Mouse (Mus musculus) small intestine, adult 2 months (tissue): Measurements from ENCODE around the gene Ankrd52. TPM values are rescaled to one million over a fixed set of nuclear protein-coding genes. Genes with fewer than 3 reads are reported as not detected.
A peak's percentile ranks its signal among the peaks of the same experiment; 100 is the strongest.

ENCODE experiments used
- H3K27ac ChIP-seq: fragments of 200-500 bp; 2 replicates; pipeline ENCODE4 v1.5.1; 2012; ENCODE audit warnings: low read depth, low read length, control low read depth, inconsistent platforms; ENCODE audit not compliant: insufficient read depth
- H3K27me3 ChIP-seq: fragments of 200-500 bp; 2 replicates; pipeline ENCODE4 v1.6.1; 2012; ENCODE audit warnings: mild to moderate bottlenecking, moderate library complexity, low read length, inconsistent platforms; ENCODE audit not compliant: control insufficient read depth, insufficient read depth
- H3K36me3 ChIP-seq: fragments of 200-500 bp; 2 replicates; pipeline ENCODE4 v1.6.1; 2012; ENCODE audit warnings: mild to moderate bottlenecking, low read length, control low read depth, inconsistent platforms; ENCODE audit not compliant: control insufficient read depth, insufficient read depth
- H3K4me1 ChIP-seq: fragments of 200-500 bp; 2 replicates; pipeline ENCODE4 v1.6.1; 2012; ENCODE audit warnings: low read length, inconsistent platforms, mixed read lengths; ENCODE audit not compliant: control insufficient read depth, insufficient read depth, insufficient read length
- H3K4me3 ChIP-seq: fragments of 200-500 bp; 2 replicates; pipeline ENCODE4 v1.5.1; 2012; ENCODE audit warnings: low read depth, mild to moderate bottlenecking, control low read depth, inconsistent platforms, low read length, moderate library complexity
- CTCF ChIP-seq: fragments of 200-500 bp; IDR thresholded peaks from 2 replicates; pipeline ENCODE4 v1.5.1; 2012; ENCODE audit warnings: low read depth, mild to moderate bottlenecking, control low read depth, inconsistent platforms, low read length, moderate library complexity, mixed read lengths; ENCODE audit not compliant: insufficient replicate concordance, insufficient read length; ENCODE audit errors: extremely low read depth
- POLR2A ChIP-seq: fragments of 200-500 bp; IDR thresholded peaks from 2 replicates; pipeline ENCODE4 v1.6.1; 2012; ENCODE audit warnings: low read depth, mild to moderate bottlenecking, control low read depth, inconsistent platforms, low read length, moderate library complexity
- WGBS: fragments of 180-500 bp; shearing (Covaris S2); methylation state at CpG from one replicate; pipeline ENCODE4 v1.1.7; 2018; 5-methylcytosine and 5-hydroxymethylcytosine counted together
- polyA plus RNA-seq: library from polyadenylated mRNA; depleted of rRNA; stranded (reverse); fragments of >200 nt; gene quantifications from 2 replicates; pipeline ENCODE4 v1.2.3, GENCODE M21; 2012

Ankrd52 gene
- polyA plus RNA-seq, 1 experiment, result 22.1 TPM

DNA sequence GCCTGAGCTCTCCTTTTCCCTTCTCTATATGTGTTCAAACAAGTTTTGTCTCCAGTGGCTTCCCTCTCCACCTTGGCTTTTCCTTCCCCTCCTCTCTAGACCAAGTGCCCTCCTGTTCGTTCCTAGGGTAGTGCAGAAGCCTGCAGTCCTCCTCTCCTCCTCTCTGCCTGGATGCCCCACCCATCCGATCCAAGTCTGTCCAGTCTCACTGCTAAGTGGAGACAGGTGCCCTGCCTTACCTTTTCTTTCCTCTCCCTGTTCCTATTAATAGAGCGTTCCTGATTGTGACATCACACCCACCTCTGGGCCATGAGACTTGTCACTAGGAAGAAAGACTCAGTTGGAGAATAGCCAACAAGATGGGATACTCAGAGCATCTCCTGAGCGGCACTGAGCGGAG lies 37.9 kb downstream of the Ankrd52 start:
- Histone ChIP-seq H3K27ac (peak overlapping the region; percentile 76), H3K27me3 (no peaks in the 10 kb centered on the region), H3K4me1 (peaks cover 18% of the 10 kb centered on the region; the same call in 1 of the 2 replicates), H3K36me3 (peaks cover 21% of the 10 kb centered on the region), H3K4me3 (no peak overlapping the region)
- WGBS, result 49% methylated on average over 5 of the region's 5 CpGs
- TF ChIP-seq POLR2A, result no peak
- no peak for TF ChIP-seq CTCF

DNA sequence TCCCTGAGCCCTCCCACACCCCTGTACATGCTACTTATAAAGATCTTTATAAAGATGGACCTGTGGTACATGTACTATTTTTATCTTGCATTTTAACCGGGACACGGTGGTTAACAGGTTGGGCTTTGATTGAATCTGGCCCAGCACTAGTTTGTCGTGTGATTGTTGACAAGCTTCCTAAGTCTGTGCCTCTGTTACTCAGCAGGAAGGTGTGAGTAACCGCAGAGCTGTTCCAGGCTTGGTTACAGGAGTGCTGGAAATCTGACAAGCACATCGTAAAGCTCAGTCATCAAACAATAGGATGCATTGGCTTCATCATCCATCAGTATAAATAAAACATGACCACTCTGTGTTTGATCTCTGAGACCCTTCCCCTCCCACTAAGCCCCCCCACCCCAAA lies 45.5 kb downstream of the Ankrd52 start:
- WGBS, result 69% methylated on average over 5 of the region's 5 CpGs
- TF ChIP-seq POLR2A (no peak), CTCF (no peak)
- H3K4me3 ChIP-seq, result no peak overlapping the region
- H3K27ac ChIP-seq, result no peak overlapping the region
- H3K4me1 ChIP-seq, result no peaks in the 10 kb centered on the region
- H3K27me3 ChIP-seq, result no peaks in the 10 kb centered on the region
- H3K36me3 ChIP-seq, result peaks cover 39% of the 10 kb centered on the region

GRCm38 (mm10) chr10:128424604-128425003 lies 47.7 kb downstream of the Ankrd52 start:
- WGBS, result 40% methylated on average over 6 of the region's 7 CpGs
- no peaks in the 10 kb centered on the region for H3K27me3 ChIP-seq
- no peaks in the 10 kb centered on the region for H3K4me1 ChIP-seq
- peaks cover 47% of the 10 kb centered on the region for H3K36me3 ChIP-seq
- no peak overlapping the region for H3K4me3 ChIP-seq
- TF ChIP-seq CTCF (no peak), POLR2A (no peak)
- no peak overlapping the region for H3K27ac ChIP-seq

GRCm38 (mm10) chr10:128425260-128425659 lies 48.3 kb downstream of the Ankrd52 start:
- Histone ChIP-seq H3K27ac (no peak overlapping the region), H3K27me3 (no peaks in the 10 kb centered on the region), H3K4me1 (no peaks in the 10 kb centered on the region), H3K36me3 (peaks cover 48% of the 10 kb centered on the region), H3K4me3 (no peak overlapping the region)
- WGBS, result 89% methylated on average over 3 of the region's 3 CpGs
- TF ChIP-seq POLR2A (no peak), CTCF (no peak)

DNA sequence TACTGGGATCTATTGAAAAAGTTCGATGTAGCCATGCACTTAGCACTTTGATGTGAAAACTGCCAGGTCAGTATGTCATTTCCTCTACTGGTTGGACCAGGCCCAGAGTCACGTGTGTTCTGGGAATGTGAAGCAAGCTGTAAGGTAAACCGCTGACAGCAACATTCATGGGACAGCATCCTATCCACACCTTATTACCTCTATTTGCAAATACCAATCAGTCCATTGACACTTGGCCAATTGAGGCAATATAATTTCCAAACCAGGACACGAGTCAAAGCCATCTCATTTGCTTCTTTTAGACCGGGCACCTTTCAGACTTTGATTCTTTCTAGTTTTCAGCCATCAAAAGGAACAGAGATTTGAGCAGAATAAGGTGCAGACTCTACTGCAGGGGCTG lies 52.1 kb downstream of the Ankrd52 start:
- H3K36me3 ChIP-seq, result peaks cover 30% of the 10 kb centered on the region
- no peak overlapping the region for H3K4me3 ChIP-seq
- TF ChIP-seq CTCF (no peak), POLR2A (no peak)
- H3K4me1 ChIP-seq, result no peaks in the 10 kb centered on the region
- 83% methylated on average over 5 of the region's 5 CpGs for WGBS
- H3K27ac ChIP-seq, result no peak overlapping the region
- H3K27me3 ChIP-seq, result no peaks in the 10 kb centered on the region

GRCm38 (mm10) chr10:128429454-128429853 lies 52.5 kb downstream of the Ankrd52 start:
- Histone ChIP-seq H3K4me1 (no peaks in the 10 kb centered on the region), H3K36me3 (peaks cover 31% of the 10 kb centered on the region), H3K27me3 (no peaks in the 10 kb centered on the region), H3K4me3 (no peak overlapping the region), H3K27ac (no peak overlapping the region)
- TF ChIP-seq CTCF (no peak), POLR2A (no peak)
- WGBS, result 82% methylated on average over 4 of the region's 4 CpGs

DNA sequence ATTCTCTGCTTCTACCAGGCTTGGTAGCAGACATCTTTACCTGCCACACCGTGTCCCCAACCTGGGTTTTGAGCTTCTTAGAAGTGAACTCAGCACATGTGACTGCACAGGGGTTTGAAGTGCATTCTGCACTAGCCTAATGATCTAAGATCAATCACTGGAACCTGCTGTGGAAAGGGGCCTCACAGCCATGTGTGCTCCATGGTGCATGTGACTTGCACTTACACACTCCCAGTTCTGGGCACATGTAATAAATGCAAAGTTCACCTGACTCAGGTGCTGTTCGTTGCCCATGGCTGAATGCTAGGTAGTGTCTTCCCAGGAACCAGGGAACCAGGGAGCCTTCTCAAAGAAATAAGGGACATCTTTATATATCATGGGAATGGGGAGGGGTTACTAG lies 56.5 kb downstream of the Ankrd52 start:
- Histone ChIP-seq H3K4me3 (no peak overlapping the region), H3K36me3 (peaks cover 51% of the 10 kb centered on the region), H3K27ac (no peak overlapping the region), H3K4me1 (peaks cover 3% of the 10 kb centered on the region), H3K27me3 (no peaks in the 10 kb centered on the region)
- 57% methylated on average over 2 of the region's 2 CpGs for WGBS
- TF ChIP-seq CTCF (no peak), POLR2A (no peak)

DNA sequence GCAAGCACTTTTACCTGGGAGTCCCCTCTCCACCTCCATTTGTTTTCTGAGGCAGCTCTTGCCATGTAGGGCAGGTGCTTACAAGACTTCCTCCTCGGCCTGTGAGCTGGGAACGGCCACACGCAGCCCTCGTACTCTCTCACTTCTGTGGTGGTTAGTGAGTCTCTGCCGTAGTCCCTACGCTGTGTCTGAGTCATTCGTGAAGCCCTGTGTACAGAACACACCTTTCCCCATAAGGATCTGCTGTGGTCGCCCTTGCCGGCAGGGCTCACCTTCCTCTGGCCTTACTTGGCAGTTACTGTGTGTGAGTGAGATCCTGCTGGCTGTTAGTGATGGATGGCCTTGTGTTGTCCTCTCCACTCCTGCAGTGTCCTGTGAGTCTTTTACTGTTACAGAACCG lies 57.8 kb downstream of the Ankrd52 start:
- 72% methylated on average over 10 of the region's 10 CpGs for WGBS
- H3K36me3 ChIP-seq, result peaks cover 48% of the 10 kb centered on the region
- H3K27ac ChIP-seq, result peak overlapping the region; percentile 50
- H3K4me1 ChIP-seq, result peaks cover 3% of the 10 kb centered on the region
- no peaks in the 10 kb centered on the region for H3K27me3 ChIP-seq
- TF ChIP-seq CTCF, result no peak
- no peak for TF ChIP-seq POLR2A
- H3K4me3 ChIP-seq, result no peak overlapping the region
